Mouse (Mus musculus): ENCODE data around the gene Epn2.

Epn2 gene

GRCm38 (mm10) chr11:61578983-61579877 lies at the start of gene Epn2:
Gene Epn2, minus strand, starts transcription at chr11:61579687.
- peak; percentile 70 for DNase-seq

GRCm38 (mm10) chr11:61626509-61626908 lies 47.0 kb upstream of the Epn2 start:
- DNase-seq: no peak

- DNase-seq: no peak
Observed at GRCm38 (mm10) chr11:61625136-61625535, 45.6 kb upstream of the Epn2 start.

- no peak for DNase-seq
Observed at GRCm38 (mm10) chr11:61620762-61621161, 41.3 kb upstream of the Epn2 start.

- DNase-seq: peak; percentile 74
Observed at GRCm38 (mm10) chr11:61620254-61620670, 40.8 kb upstream of the Epn2 start.

GRCm38 (mm10) chr11:61619791-61620241 lies 40.3 kb upstream of the Epn2 start:
- peak; percentile 55 for DNase-seq

- DNase-seq: no peak
Observed at GRCm38 (mm10) chr11:61619356-61619755, 39.9 kb upstream of the Epn2 start.

GRCm38 (mm10) chr11:61618571-61618970 lies 39.1 kb upstream of the Epn2 start:
- no peak for DNase-seq

GRCm38 (mm10) chr11:61618131-61618530 lies 38.6 kb upstream of the Epn2 start:
- DNase-seq: no peak

- no peak for DNase-seq
Observed at GRCm38 (mm10) chr11:61617293-61617975, 37.9 kb upstream of the Epn2 start.

- DNase-seq: no peak
Observed at GRCm38 (mm10) chr11:61616523-61617292, 37.2 kb upstream of the Epn2 start.

- no peak for DNase-seq
Observed at GRCm38 (mm10) chr11:61615686-61616522, 36.4 kb upstream of the Epn2 start.

- DNase-seq: no peak
Observed at GRCm38 (mm10) chr11:61614401-61614800, 34.9 kb upstream of the Epn2 start.

GRCm38 (mm10) chr11:61612116-61612635 lies 32.7 kb upstream of the Epn2 start:
- DNase-seq: no peak

GRCm38 (mm10) chr11:61611197-61611596 lies 31.7 kb upstream of the Epn2 start:
- no peak for DNase-seq

- DNase-seq: no peak
Observed at GRCm38 (mm10) chr11:61608072-61608471, 28.6 kb upstream of the Epn2 start.

- peak; percentile 50 for DNase-seq
Observed at GRCm38 (mm10) chr11:61602705-61603104, 23.2 kb upstream of the Epn2 start.

GRCm38 (mm10) chr11:61601465-61601864 lies 22.0 kb upstream of the Epn2 start:
- no peak for DNase-seq

- no peak for DNase-seq
Observed at GRCm38 (mm10) chr11:61598367-61598766, 18.9 kb upstream of the Epn2 start.

GRCm38 (mm10) chr11:61597471-61597870 lies 18.0 kb upstream of the Epn2 start:
- no peak for DNase-seq

GRCm38 (mm10) chr11:61593069-61593468 lies 13.6 kb upstream of the Epn2 start:
- no peak for DNase-seq

GRCm38 (mm10) chr11:61592061-61592460 lies 12.6 kb upstream of the Epn2 start:
- DNase-seq: no peak
